Mouse (Mus musculus) limb, embryonic 13.5 days (tissue): ENCODE measurements around the gene Mgat3. TPM values are rescaled to one million over a fixed set of nuclear protein-coding genes. Genes with fewer than 3 reads are reported as not detected.

Experiments
- ATAC-seq: fragments of 200-750 bp; cut with Nextera tagmentation; 2 replicates; pipeline ENCODE4 v1.8.0; 2017; ENCODE audit warnings: low read depth, moderate number of reproducible peaks, moderate TSS enrichment; ENCODE audit not compliant: low FRiP score
- H3K27ac ChIP-seq: fragments of 300-500 bp; sonication (generic); 2 replicates; pipeline ENCODE4 v1.5.1; 2015; ENCODE audit warnings: inconsistent platforms, mild to moderate bottlenecking, moderate library complexity
- H3K27me3 ChIP-seq: fragments of 300-500 bp; sonication (generic); 2 replicates; pipeline ENCODE4 v1.6.1; 2015; ENCODE audit warnings: mild to moderate bottlenecking, inconsistent platforms
- H3K36me3 ChIP-seq: fragments of 300-500 bp; sonication (generic); 2 replicates; pipeline ENCODE4 v1.6.1; 2015; ENCODE audit warnings: inconsistent platforms, mild to moderate bottlenecking, moderate library complexity
- H3K4me1 ChIP-seq: fragments of 300-500 bp; sonication (generic); 2 replicates; pipeline ENCODE4 v1.6.1; 2015; ENCODE audit warnings: inconsistent platforms
- H3K4me2 ChIP-seq: fragments of 300-500 bp; sonication (generic); replicated peaks from 2 replicates; pipeline ENCODE4 v1.6.1; 2015; ENCODE audit warnings: inconsistent platforms, mild to moderate bottlenecking, moderate library complexity
- H3K4me3 ChIP-seq: fragments of 300-500 bp; sonication (generic); 2 replicates; pipeline ENCODE4 v1.5.1; 2015; ENCODE audit warnings: moderate library complexity, mild to moderate bottlenecking, inconsistent platforms
- H3K9ac ChIP-seq: fragments of 300-500 bp; sonication (generic); 2 replicates; pipeline ENCODE4 v1.6.1; 2015; ENCODE audit warnings: mild to moderate bottlenecking, inconsistent platforms
- H3K9me3 ChIP-seq: fragments of 300-500 bp; sonication (generic); 2 replicates; pipeline ENCODE4 v1.6.1; 2016; ENCODE audit warnings: inconsistent platforms
- WGBS: fragments of 180-500 bp; shearing (Covaris S2); methylation state at CpG from one replicate; pipeline ENCODE4 v1.1.7; 2015; 5-methylcytosine and 5-hydroxymethylcytosine counted together
- polyA plus RNA-seq: library from polyadenylated mRNA; unstranded; fragments of >200 nt; fragmentation: Nextera tagmentation; extraction: Ambion mirVana; gene quantifications from 2 replicates; pipeline ENCODE4 v1.2.1, GENCODE M21; 2015

Mgat3 gene
- polyA plus RNA-seq, 1 experiment from 2014 or later, result 6.1 TPM

DNA sequence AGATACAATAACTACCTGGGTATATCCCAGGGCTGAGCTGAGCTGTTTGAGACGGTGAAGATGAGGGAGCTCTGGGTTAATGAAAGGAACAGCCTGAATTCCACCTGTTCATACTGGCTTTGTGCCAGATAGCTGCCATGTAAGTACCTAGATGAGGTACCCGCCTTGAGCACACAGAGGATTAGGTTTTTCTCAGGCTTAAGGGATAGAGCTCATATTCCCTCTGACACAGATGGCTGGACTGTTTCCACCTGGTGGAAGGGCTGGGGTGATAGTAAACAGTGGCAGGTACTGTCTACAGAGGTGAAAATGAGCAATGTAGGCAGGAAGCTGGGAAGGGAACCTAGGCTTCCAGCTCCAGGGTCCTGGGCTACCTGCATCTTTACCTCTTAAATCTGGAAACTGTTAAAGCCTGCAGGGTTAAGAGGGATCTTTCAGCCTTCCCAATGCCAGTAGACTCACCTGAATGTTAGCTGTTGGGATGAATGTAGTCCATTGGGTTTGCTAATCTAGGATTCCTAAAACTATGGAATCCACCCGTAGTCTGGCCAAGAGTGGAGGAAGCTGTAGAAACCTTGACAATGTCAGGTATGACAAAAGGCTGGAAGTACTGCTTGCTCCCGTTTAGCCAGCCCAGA, 84.2 kb downstream of the Mgat3 start:
- Histone ChIP-seq H3K27ac (peak overlapping the region; percentile 98; the same call in 1 of the 2 replicates), H3K36me3 (peaks cover 50% of the 10 kb centered on the region), H3K9ac (peak overlapping the region; percentile 35; the same call in 1 of the 2 replicates), H3K4me3 (peak overlapping the region; percentile 100), H3K4me1 (peaks cover 56% of the 10 kb centered on the region), H3K9me3 (no peaks in the 10 kb centered on the region), H3K27me3 (no peaks in the 10 kb centered on the region), H3K4me2 (peak overlapping the region; percentile 96)
- 24% methylated on average over 4 of the region's 4 CpGs for WGBS
- ATAC-seq, result no peak

DNA sequence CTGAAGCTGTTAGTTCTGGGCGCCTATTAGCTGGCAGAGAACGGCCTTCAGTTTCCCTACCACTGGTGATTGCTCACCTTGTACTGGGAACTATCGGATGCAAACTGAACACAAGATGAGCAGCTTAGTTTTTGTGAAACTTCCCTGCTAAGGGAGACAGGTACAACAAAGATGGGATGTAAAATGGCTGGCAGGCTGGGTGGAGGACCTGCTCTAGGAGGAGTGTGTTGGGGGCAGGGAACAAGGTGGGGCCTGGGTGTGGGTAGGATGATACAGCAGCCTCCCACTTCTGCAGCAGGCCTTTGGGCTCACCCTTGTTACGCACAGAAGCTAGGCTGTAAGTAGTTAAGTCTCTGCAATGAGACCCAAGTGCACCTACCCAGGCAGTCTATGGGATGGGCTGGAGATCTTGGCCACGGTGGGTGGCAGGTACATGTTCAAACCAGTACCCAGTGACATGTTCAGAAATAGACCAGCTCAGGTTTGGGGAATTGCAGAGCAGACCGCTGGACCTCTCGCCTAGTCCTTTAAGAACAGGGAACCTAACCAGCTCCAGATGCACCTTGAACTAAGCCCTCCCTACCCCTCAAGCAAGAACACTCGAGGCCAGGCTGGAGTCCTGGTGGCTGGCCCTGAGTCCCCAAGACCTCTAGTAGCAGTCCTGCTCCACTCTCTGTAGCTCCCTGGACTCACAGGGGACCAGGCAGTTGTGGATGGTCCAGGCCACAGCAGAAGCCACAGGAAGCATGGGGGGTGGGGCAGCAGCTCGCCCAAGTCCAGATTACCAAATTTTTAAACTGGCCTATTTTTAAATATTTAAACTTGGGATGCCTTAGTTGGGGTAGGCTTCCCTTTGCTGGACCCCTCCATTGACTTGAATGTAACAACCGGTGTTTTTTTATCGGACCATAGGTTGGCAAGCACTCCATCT, 85.0 kb downstream of the Mgat3 start:
- no peak for ATAC-seq
- Histone ChIP-seq H3K4me2 (peak overlapping the region; percentile 96; the same call in 1 of the 2 replicates), H3K9ac (peak overlapping the region; percentile 35; the same call in 1 of the 2 replicates), H3K4me3 (peak overlapping the region; percentile 100), H3K9me3 (no peaks in the 10 kb centered on the region), H3K27ac (peak overlapping the region; percentile 98; the same call in 1 of the 2 replicates), H3K27me3 (no peaks in the 10 kb centered on the region), H3K36me3 (peaks cover 50% of the 10 kb centered on the region), H3K4me1 (peaks cover 56% of the 10 kb centered on the region)
- WGBS, result 44% methylated on average over 11 of the region's 11 CpGs

DNA sequence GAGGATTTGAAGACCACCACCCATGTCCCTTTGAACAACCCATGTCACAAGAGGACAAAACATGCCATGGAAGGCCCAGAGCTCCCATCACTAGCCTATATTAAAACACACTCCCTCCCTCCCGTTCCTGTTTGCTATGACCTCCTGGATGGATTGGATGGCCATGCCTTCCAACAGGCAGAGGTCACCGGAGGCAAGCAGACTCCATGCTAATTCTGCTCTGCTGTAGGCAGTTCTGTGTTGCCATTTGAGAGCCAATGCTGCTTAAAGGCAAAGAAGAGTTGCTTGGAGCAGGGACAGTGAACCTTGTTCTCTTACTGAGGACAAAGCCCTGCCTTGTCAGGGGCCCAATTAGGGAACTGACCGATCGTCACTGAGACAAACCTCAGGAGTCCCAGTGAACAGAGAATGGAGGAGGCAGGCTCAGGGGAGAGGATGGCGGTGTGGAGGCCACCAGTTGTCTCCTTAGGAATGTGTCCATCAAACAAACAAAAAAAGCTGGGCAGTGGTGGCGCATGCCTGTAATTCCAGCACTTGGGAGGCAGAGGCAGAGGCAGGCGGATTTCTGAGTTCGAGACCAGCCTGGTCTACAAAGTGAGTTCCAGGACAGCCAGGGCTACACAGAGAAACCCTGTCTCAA, 86.0 kb downstream of the Mgat3 start:
- Histone ChIP-seq H3K4me1 (peaks cover 49% of the 10 kb centered on the region), H3K9me3 (no peaks in the 10 kb centered on the region), H3K4me3 (0 out of 2 replicates have a peak overlapping the region, but pooled peaks have one; percentile 5), H3K4me2 (no peak overlapping the region), H3K9ac (no peak overlapping the region), H3K27me3 (no peaks in the 10 kb centered on the region), H3K36me3 (peaks cover 50% of the 10 kb centered on the region), H3K27ac (peak overlapping the region; percentile 98; the same call in 1 of the 2 replicates)
- 84% methylated on average over 8 of the region's 8 CpGs for WGBS
- no peak for ATAC-seq

DNA sequence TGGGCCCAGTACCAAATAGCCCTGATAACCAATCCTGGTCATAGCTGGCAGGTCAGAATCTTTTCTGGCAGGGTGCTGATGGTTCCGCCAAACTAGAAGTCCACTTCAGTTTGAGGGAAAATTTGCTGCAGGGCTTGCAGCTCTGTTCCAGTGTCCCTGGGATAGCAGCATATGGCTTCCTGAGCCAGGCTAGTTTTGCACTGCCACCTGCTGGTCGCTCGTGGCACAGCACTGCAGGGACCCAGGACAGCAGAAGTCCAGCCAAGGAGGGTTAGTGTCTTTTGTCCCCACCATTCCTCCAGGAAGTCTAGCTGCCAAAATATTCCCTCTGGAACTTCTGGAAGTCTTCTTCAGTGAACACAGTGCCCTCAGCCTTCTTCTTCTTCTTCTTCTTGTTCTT, 87.2 kb downstream of the Mgat3 start:
- H3K36me3 ChIP-seq, result peaks cover 50% of the 10 kb centered on the region
- no peak overlapping the region for H3K4me3 ChIP-seq
- no peaks in the 10 kb centered on the region for H3K27me3 ChIP-seq
- H3K9ac ChIP-seq, result no peak overlapping the region
- no peaks in the 10 kb centered on the region for H3K9me3 ChIP-seq
- ATAC-seq, result no peak
- H3K4me2 ChIP-seq, result no peak overlapping the region
- 11% methylated on average over 3 of the region's 3 CpGs for WGBS
- H3K27ac ChIP-seq, result no peak overlapping the region
- H3K4me1 ChIP-seq, result peaks cover 50% of the 10 kb centered on the region

DNA sequence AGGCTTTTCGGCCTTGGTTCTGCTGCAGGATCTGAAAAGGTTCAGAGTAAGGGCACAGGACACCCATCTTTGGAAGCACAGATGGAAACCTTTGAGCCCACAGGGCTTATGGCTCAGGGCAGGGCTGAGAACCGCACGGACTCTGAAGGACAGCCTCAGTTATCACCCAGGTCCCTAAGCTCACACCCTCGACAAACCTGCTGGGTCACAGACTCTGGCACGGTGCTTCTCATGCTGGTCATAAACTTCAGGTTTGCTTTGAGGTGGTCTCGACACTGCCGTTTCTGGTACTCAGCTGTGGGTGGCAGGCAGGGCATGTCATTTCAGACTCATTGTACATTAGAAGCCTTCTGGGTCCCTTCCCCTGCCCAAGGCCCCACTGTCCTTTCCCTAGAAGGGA, 87.6 kb downstream of the Mgat3 start:
- H3K4me3 ChIP-seq, result no peak overlapping the region
- no peak overlapping the region for H3K4me2 ChIP-seq
- no peak for ATAC-seq
- no peaks in the 10 kb centered on the region for H3K27me3 ChIP-seq
- H3K27ac ChIP-seq, result no peak overlapping the region
- WGBS, result 82% methylated on average over 7 of the region's 7 CpGs
- peaks cover 48% of the 10 kb centered on the region for H3K36me3 ChIP-seq
- no peaks in the 10 kb centered on the region for H3K9me3 ChIP-seq
- H3K9ac ChIP-seq, result no peak overlapping the region
- peaks cover 50% of the 10 kb centered on the region for H3K4me1 ChIP-seq

DNA sequence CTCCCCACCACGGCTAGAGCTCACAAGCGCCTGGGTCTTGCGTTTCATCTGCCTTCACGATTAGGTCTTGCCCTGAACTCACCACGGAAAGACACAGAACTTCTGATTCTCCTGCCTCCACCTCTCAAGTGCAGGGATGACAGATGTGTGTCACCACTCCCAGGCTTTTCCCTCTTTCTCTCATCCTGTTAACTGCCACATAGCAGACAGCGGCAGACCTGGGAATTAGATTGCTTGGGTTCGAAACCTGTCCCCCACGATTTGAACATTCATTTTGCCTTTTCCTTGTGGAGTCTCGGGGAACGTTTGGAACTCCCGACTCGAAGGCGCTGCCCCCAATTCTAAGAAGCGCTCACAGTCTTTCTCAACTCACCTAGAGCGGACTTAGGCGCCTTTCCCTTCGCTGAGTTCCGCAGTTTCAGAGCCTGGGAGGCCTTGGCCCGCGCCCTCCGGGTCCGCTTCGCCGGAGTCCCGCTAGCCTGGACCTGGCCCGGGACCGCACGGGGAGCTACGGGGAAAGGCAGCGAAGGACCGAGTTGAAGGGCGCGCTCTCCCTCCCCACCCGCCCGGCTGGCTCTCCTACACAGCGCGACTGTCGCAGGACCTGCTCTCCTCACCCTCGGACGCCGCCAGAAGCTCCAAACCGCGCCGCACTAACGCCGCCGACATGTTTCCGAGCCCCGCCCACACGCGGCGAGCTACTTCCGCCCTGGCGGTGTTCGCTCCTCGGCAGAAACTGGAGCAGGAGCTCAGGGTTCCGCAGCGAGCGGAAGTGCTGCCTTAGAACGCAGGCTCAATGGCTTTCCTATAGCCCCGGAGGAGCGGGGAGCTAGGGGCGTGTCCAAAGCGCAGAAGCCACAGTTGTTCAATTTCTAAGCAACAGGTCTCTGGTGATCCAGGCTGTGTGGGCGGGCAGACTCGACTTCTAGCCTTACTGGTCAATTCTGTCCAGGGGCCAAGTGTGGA, 90.4 kb downstream of the Mgat3 start, which contains the start of gene Rps19bp1:
Rps19bp1 (minus strand) TSS at position 706 of the 966 bp plus-strand sequence.
- Histone ChIP-seq H3K4me1 (peaks cover 22% of the 10 kb centered on the region), H3K4me3 (peak within 1 kb of the TSS; percentile 89), H3K27ac (peak within 1 kb of the TSS; percentile 44), H3K4me2 (peak within 1 kb of the TSS; percentile 92), H3K9me3 (no peaks in the 10 kb centered on the region), H3K36me3 (peaks cover 25% of the 10 kb centered on the region), H3K9ac (peak within 1 kb of the TSS; percentile 89), H3K27me3 (no peaks in the 10 kb centered on the region)
- peak; percentile 92 for ATAC-seq
- WGBS, result 1% methylated on average over 64 of the region's 66 CpGs

Other genes starting within 250 kb of the Mgat3 start
- gene Cbx7, start 202.6 kb upstream of the Mgat3 start, polyA plus RNA-seq, result 1.8 and 2.2 TPM in 2 replicates
- 3.0 and 3.2 TPM in 2 replicates for gene Pdgfb, start 158.7 kb upstream of the Mgat3 start, polyA plus RNA-seq
- 5.5 and 5.6 TPM in 2 replicates for gene Syngr1, start 82.4 kb upstream of the Mgat3 start, polyA plus RNA-seq
- 1,057 and 1,068 TPM in 2 replicates for gene Rpl3, start 81.9 kb upstream of the Mgat3 start, polyA plus RNA-seq
- gene Tab1, start 40.6 kb upstream of the Mgat3 start, polyA plus RNA-seq, result 45.6 and 45.8 TPM in 2 replicates
- gene Mief1, start 60.3 kb downstream of the Mgat3 start, polyA plus RNA-seq, result 32.7 and 35.0 TPM in 2 replicates
- gene AC140267.1, start 62.1 kb downstream of the Mgat3 start, polyA plus RNA-seq, result not detected in 2 replicates
- gene Atf4, start 81.5 kb downstream of the Mgat3 start, polyA plus RNA-seq, result 124 and 134 TPM in 2 replicates
- gene Rps19bp1, start 90.6 kb downstream of the Mgat3 start, polyA plus RNA-seq, result 58.9 and 59.3 TPM in 2 replicates
- 0.01 and 0.03 TPM in 2 replicates for gene Cacna1i, start 113.5 kb downstream of the Mgat3 start, polyA plus RNA-seq